Mouse (Mus musculus) heart, embryonic 13.5 days (tissue): ENCODE results near the gene Ddx19b. TPM values are rescaled to one million over a fixed set of nuclear protein-coding genes. Genes with fewer than 3 reads are reported as not detected.

Experiments
- ATAC-seq: fragments of 200-750 bp; cut with Nextera tagmentation; 2 replicates; pipeline ENCODE4 v1.8.0; 2017; ENCODE audit warnings: moderate TSS enrichment; ENCODE audit not compliant: insufficient number of reproducible peaks, low FRiP score, low TSS enrichment; ENCODE audit errors: extremely low read depth
- H3K27ac ChIP-seq: fragments of 300-500 bp; sonication (generic); replicated peaks from 2 replicates; pipeline ENCODE4 v1.5.1; 2015; ENCODE audit warnings: moderate library complexity, mild to moderate bottlenecking, inconsistent platforms
- H3K27me3 ChIP-seq: fragments of 300-500 bp; sonication (generic); replicated peaks from 2 replicates; pipeline ENCODE4 v1.6.1; 2015; ENCODE audit warnings: mild to moderate bottlenecking, inconsistent platforms
- H3K36me3 ChIP-seq: fragments of 300-500 bp; sonication (generic); 2 replicates; pipeline ENCODE4 v1.6.1; 2015; ENCODE audit warnings: mild to moderate bottlenecking, inconsistent platforms
- H3K4me1 ChIP-seq: fragments of 300-500 bp; sonication (generic); 2 replicates; pipeline ENCODE4 v1.6.1; 2015; ENCODE audit warnings: inconsistent platforms
- H3K4me2 ChIP-seq: fragments of 300-500 bp; sonication (generic); 2 replicates; pipeline ENCODE4 v1.6.1; 2015; ENCODE audit warnings: inconsistent platforms, mild to moderate bottlenecking, moderate library complexity
- H3K4me3 ChIP-seq: fragments of 300-500 bp; sonication (generic); 2 replicates; pipeline ENCODE4 v1.5.1; 2015; ENCODE audit warnings: moderate library complexity, mild to moderate bottlenecking, inconsistent platforms
- H3K9ac ChIP-seq: fragments of 300-500 bp; sonication (generic); 2 replicates; pipeline ENCODE4 v1.6.1; 2015; ENCODE audit warnings: inconsistent platforms, mild to moderate bottlenecking, moderate library complexity
- H3K9me3 ChIP-seq: fragments of 300-500 bp; sonication (generic); 2 replicates; pipeline ENCODE4 v1.6.1; 2016; ENCODE audit warnings: inconsistent platforms
- WGBS: fragments of 180-500 bp; shearing (Covaris S2); methylation state at CpG from one replicate; pipeline ENCODE4 v1.1.7; 2015; ENCODE audit warnings: mixed read lengths; 5-methylcytosine and 5-hydroxymethylcytosine counted together
- polyA plus RNA-seq: library from polyadenylated mRNA; unstranded; fragments of >200 nt; fragmentation: Nextera tagmentation; extraction: Ambion mirVana; gene quantifications from 2 replicates; pipeline ENCODE4 v1.2.1, GENCODE M21; 2015

The Ddx19b gene
- polyA plus RNA-seq, 1 experiment from 2014 or later = 3.6 TPM

DNA sequence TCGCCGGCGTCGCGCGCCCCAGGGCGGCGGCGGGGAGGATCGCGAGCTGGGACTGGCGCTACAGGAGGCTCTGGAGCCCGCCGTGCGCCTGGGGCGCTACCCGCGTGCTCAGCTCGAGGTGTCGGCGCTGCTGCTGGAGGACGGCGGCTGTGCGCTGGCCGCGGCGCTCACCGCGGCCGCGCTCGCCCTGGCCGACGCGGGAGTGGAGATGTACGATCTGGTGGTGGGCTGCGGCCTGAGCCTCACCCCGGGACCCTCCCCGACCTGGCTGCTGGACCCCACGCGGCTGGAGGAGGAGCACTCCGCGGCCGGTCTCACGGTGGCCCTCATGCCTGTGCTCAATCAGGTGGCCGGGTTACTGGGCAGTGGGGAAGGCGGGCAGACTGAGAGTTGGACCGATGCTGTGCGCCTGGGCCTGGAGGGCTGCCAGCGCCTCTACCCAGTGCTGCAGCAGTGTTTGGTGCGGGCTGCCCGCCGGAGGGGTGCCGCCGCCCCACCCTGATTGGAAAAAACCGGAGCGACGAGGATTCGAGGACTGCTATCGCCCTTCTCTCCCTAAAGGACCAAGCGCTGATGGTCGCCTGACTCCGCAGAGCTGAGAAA is 25.2 kb upstream of the Ddx19b start:
- peaks cover 38% of the 10 kb centered on the region for H3K4me1 ChIP-seq
- peak overlapping the region; percentile 99 for H3K4me2 ChIP-seq
- peaks cover 46% of the 10 kb centered on the region for H3K36me3 ChIP-seq
- no peaks in the 10 kb centered on the region for H3K27me3 ChIP-seq
- no peaks in the 10 kb centered on the region for H3K9me3 ChIP-seq
- H3K9ac ChIP-seq = peak overlapping the region; percentile 96
- H3K27ac ChIP-seq = peak overlapping the region; percentile 92
- peak overlapping the region; percentile 88 for H3K4me3 ChIP-seq
- under 1% methylated on average over 63 of the region's 63 CpGs for WGBS
- peak; percentile 49; the same call in 1 of the 2 replicates for ATAC-seq

DNA sequence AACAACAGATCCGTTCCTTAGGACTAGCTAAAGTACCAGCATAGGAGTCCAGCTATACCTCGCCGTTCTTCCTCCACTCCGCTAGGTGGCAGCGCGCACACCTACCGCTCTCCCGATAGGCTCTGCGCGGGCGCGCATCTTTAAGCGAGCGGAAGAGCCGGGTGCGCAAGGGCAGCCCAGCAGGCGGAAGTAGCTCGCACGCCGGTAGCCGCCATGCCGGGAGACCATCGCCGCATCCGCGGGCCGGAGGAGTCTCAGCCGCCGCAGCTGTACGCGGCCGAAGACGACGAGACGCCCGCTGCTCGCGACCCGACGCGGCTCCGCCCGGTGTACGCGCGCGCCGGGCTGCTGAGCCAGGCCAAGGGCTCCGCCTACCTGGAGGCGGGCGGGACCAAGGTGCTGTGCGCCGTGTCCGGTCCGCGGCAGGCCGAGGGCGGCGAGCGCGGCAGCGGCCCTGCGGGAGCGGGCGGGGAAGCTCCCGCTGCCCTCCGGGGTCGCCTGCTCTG is 24.7 kb upstream of the Ddx19b start, which contains the start of gene Exosc6:
TSS of gene Exosc6 (plus strand) at position 182 of the 506 bp plus-strand sequence.
- ATAC-seq = peak; percentile 85
- peaks cover 52% of the 10 kb centered on the region for H3K36me3 ChIP-seq
- under 1% methylated on average over 51 of the region's 68 CpGs for WGBS

DNA sequence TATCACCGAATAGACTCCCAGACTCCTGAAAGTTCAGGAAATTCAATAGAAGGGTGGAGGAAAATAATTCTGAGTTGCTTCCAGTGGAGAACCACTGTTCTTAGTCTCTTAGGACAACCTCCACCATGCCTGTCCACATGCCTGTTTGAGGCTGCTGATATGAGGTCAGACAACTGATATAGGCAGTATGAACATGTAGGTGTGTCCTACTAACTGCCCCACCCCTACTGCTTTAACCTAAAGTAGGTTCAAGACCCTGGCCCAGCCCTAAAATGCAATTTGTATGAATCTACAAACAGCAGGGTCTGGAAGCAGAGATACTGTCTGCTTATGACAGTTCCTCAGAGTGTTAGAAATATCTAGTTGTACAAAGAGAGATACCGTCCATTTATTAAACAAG is 24.1 kb upstream of the Ddx19b start:
- Histone ChIP-seq H3K9me3 (no peaks in the 10 kb centered on the region), H3K36me3 (peaks cover 57% of the 10 kb centered on the region), H3K9ac (no peak overlapping the region; the same call in 1 of the 2 replicates), H3K4me1 (peaks cover 26% of the 10 kb centered on the region), H3K27me3 (no peaks in the 10 kb centered on the region), H3K27ac (no peak overlapping the region), H3K4me2 (peak overlapping the region; percentile 99), H3K4me3 (peak overlapping the region; percentile 88)
- no peak for ATAC-seq
- WGBS = 59% methylated on average over 2 of the region's 2 CpGs

More for the DNA sequence above, 24.7 kb upstream of the Ddx19b start, which contains the start of gene Exosc6:
- Histone ChIP-seq H3K9me3 (no peaks in the 10 kb centered on the region), H3K4me1 (peaks cover 32% of the 10 kb centered on the region), H3K4me2 (peak within 1 kb of the TSS; percentile 99), H3K27ac (peak within 1 kb of the TSS; percentile 92), H3K4me3 (peak within 1 kb of the TSS; percentile 88), H3K9ac (peak within 1 kb of the TSS; percentile 96), H3K27me3 (no peaks in the 10 kb centered on the region)

DNA sequence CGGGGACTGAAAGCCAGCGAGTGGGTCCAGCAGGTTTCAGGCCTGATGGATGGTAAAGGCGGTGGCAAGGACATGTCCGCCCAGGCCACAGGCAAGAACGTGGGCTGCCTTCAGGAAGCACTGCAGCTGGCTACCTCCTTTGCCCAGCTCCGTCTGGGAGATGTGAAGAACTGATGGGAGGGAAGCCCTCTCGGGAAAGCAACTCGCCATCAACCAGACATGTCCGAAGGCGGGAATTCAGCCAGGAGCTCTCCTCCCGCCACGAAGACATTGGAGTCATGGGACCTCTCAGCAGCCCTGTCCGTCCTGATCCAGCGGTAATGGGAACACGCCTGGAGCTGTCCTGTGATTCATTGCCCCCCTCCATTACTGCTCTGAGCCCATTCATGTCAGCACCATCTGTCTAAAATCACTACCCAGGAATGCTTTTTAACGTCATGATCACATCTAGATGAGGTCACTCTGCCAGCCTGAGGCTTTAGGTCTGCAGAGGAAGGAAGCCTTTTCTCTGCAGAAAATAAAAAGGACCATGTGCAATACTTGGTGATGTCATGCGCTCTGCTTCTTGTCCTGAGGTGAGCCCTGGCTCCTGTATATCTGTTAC is 23.6 kb upstream of the Ddx19b start:
- Histone ChIP-seq H3K27me3 (no peaks in the 10 kb centered on the region), H3K36me3 (peaks cover 63% of the 10 kb centered on the region), H3K4me2 (no peak overlapping the region), H3K4me3 (no peak overlapping the region), H3K9me3 (no peaks in the 10 kb centered on the region), H3K9ac (no peak overlapping the region), H3K27ac (no peak overlapping the region), H3K4me1 (peaks cover 26% of the 10 kb centered on the region)
- no peak for ATAC-seq
- WGBS = 85% methylated on average over 17 of the region's 17 CpGs

DNA sequence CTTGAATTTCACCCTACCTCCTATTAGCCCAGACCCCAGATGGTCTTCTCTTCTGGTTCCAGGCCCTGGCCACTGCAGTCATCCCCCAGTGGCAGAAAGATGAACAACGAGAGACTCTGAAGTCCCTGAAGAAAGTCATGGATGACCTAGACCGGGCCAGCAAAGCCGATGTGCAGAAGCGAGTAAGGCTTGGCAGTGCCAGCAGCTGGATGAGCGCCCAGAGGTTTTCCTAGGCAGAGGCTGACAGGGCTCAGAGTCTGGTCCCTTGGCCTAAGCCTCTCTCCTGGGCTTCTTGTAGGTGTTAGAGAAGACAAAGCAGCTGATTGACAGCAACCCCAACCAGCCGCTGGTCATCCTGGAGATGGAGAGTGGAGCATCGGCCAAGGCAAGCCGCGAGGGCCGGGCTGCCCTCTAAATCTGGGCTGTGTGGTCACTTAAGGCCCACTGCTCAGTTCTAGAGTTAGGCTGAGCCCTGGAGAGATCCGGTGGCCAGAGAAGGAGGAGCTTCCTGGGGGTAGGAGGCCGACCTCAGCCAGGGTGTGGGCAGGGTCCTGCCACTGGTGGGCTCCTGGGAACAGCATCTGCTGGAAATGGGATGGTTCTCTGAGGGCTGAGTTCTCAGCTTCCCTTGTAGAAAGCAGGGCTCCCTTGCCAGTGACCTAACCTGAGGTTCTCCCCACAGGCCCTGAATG is 22.4 kb upstream of the Ddx19b start:
- Histone ChIP-seq H3K36me3 (peaks cover 74% of the 10 kb centered on the region), H3K9ac (no peak overlapping the region), H3K4me3 (no peak overlapping the region), H3K4me2 (no peak overlapping the region), H3K27me3 (no peaks in the 10 kb centered on the region), H3K4me1 (peaks cover 19% of the 10 kb centered on the region), H3K27ac (no peak overlapping the region), H3K9me3 (no peaks in the 10 kb centered on the region)
- ATAC-seq = no peak
- 95% methylated on average over 12 of the region's 12 CpGs for whole genome bisulfite sequencing

DNA sequence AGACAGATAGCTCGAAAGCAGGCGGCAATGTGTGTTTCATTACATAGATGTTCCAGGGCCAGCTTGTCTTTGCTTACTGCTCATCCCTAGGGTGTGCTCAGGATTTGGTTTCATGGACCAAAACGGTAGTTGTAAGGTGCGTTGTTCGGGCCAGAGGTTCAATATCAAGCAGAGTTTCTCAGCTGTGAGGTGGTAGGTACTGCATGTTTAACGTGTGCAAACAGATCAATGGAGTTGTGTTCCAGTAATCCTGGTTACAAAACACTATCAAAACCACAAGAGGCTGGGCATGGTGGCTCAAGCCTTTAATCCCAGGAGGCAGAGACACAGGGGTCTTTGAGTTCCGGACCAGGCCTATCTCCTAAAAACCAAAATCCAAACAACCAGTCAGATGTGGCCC is 17.6 kb upstream of the Ddx19b start:
- no peaks in the 10 kb centered on the region for H3K27me3 ChIP-seq
- no peak overlapping the region for H3K4me2 ChIP-seq
- no peaks in the 10 kb centered on the region for H3K4me1 ChIP-seq
- H3K9ac ChIP-seq = no peak overlapping the region
- no peak for ATAC-seq
- H3K9me3 ChIP-seq = no peaks in the 10 kb centered on the region
- no peak overlapping the region for H3K27ac ChIP-seq
- 94% methylated on average over 7 of the region's 7 CpGs for WGBS
- no peak overlapping the region for H3K4me3 ChIP-seq
- H3K36me3 ChIP-seq = peaks cover 100% of the 10 kb centered on the region

DNA sequence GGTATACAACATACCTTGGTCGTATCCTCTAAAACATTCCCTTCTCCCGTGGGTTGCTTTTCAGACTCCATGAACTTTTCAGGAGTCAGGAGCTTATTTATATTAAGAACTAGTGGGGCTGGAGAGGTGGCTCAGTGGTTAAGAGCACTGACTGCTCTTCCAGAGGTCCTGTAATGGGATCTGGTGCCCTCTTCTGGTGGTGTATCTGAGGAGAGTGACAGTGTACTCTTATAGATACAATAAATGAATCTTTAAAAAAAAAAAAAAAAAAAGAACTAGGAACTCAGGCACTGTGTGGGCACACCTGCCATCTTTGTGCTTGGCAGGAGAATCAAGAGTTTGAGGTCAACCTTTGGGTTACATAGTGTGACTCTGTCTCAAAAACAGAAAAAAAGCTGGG is 17.1 kb upstream of the Ddx19b start:
- H3K4me2 ChIP-seq = no peak overlapping the region
- H3K27me3 ChIP-seq = no peaks in the 10 kb centered on the region
- WGBS = 92% methylated on average over 2 of the region's 2 CpGs
- no peak for ATAC-seq
- H3K27ac ChIP-seq = no peak overlapping the region
- H3K4me1 ChIP-seq = no peaks in the 10 kb centered on the region
- peaks cover 100% of the 10 kb centered on the region for H3K36me3 ChIP-seq
- no peak overlapping the region for H3K4me3 ChIP-seq
- no peak overlapping the region for H3K9ac ChIP-seq
- H3K9me3 ChIP-seq = no peaks in the 10 kb centered on the region

DNA sequence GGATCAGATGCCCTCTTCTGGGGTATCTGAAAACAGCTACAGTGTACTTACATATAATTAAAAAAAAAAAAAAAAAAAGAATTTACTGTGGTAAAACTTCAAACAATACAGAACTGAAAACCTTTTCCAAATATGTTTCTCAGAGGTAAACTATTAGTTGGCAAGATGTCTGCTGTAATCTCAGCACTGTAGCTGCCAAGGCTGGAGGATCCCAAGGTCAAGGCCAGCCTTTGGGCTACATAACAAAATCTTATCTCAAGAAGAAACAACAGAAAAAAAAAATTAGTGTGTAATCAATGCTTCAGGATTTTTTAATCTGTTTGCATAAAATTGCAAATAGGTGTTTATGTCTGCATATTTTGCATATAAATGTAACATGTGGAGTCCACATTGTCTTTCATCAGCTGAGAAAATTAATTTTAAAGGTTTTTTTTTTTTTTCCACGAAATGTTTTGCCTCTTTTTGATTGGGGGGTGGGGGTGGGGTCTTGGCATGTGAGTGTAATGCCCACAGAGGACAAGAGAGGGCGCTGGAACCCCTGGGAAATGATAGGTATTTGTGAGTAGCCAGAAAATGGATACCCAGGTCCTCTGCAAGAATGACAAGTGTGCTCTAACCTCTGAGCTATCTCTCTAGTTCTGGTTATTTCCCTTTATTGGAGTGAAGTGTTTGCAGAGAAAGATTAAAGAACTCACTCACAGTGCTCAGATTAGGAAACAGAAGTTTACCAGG is 12.6 kb upstream of the Ddx19b start:
- Histone ChIP-seq H3K9ac (no peak overlapping the region), H3K4me1 (no peaks in the 10 kb centered on the region), H3K4me2 (no peak overlapping the region), H3K4me3 (no peak overlapping the region), H3K27ac (no peak overlapping the region), H3K27me3 (no peaks in the 10 kb centered on the region), H3K36me3 (peaks cover 99% of the 10 kb centered on the region), H3K9me3 (no peaks in the 10 kb centered on the region)
- 53% methylated on average over 2 of the region's 2 CpGs for WGBS
- ATAC-seq = no peak

DNA sequence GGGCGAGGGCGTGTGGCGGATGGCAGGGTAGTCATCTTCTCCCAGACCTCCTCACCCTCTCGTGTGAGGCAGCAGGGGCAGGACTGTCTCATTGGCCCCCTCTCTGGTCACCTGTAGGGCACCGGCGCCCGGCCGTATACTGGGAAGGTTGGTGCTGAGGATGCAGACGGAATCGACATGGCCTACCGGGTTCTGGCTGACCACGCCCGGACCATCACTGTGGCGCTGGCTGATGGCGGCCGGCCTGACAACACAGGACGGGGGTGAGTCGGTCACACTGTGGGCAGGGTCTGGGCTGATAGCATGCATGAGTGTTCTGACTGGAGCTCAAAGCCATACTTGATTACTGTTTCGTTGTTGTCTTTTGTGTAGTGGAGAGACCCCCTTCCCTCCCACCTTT is 11.0 kb upstream of the Ddx19b start:
- H3K9me3 ChIP-seq = no peaks in the 10 kb centered on the region
- peaks cover 99% of the 10 kb centered on the region for H3K36me3 ChIP-seq
- H3K27me3 ChIP-seq = no peaks in the 10 kb centered on the region
- no peak for ATAC-seq
- WGBS = 92% methylated on average over 19 of the region's 19 CpGs
- H3K9ac ChIP-seq = no peak overlapping the region
- H3K4me3 ChIP-seq = no peak overlapping the region
- H3K4me1 ChIP-seq = no peaks in the 10 kb centered on the region
- no peak overlapping the region for H3K27ac ChIP-seq
- H3K4me2 ChIP-seq = no peak overlapping the region

DNA sequence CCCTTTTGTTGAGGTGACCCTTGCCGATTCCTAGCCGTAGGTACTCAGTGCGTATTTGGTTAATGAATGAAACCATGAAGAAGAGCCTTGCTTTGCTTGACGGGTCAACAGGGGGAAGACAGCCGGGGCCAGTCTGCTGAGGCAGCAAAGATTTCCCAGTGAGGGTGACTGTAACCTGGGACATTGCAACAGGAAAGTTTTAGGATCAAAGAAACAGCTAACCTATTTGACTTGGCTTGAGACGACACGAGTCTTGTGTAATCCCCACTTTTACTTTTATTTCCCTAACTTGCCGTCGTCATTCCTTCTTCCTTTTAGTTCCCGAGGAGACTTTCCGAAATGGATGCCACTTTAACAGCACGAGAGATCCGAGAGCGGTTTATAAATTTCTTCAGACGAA is 5.0 kb upstream of the Ddx19b start:
- Histone ChIP-seq H3K4me2 (no peak overlapping the region), H3K36me3 (peaks cover 57% of the 10 kb centered on the region), H3K27me3 (peaks cover 6% of the 10 kb centered on the region), H3K27ac (no peak overlapping the region), H3K9ac (no peak overlapping the region), H3K4me1 (peaks cover 19% of the 10 kb centered on the region), H3K4me3 (no peak overlapping the region), H3K9me3 (no peaks in the 10 kb centered on the region)
- ATAC-seq = no peak
- 92% methylated on average over 15 of the region's 15 CpGs for whole genome bisulfite sequencing

DNA sequence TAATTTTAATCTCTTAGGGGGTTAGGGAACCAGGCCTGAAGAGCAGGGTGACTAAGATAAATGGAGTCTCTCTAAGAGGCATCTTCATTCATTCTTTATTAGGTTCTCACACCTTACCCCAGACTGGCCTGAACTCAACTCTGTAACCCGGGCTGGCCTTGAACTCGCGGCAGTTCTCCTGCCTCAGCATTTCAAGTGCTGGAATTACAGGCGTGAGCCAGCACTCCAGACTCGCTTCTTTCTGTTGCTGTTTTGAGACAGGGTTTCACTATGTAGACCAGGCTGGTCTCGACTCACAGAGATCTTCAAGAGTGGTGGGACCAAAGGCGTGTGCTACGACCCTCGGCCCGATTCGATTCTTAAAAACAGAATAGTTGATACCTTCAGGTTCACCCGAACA is 2.7 kb upstream of the Ddx19b start:
- peak overlapping the region; percentile 84 for H3K27ac ChIP-seq
- ATAC-seq = peak; percentile 4; the same call in 1 of the 2 replicates
- 16% methylated on average over 12 of the region's 12 CpGs for WGBS

More for the DNA sequence above, 2.7 kb upstream of the Ddx19b start:
- Histone ChIP-seq H3K27me3 (peaks cover 16% of the 10 kb centered on the region), H3K4me2 (peak overlapping the region; percentile 77), H3K9me3 (no peaks in the 10 kb centered on the region), H3K4me1 (peaks cover 19% of the 10 kb centered on the region), H3K4me3 (peak overlapping the region; percentile 79), H3K36me3 (peaks cover 35% of the 10 kb centered on the region), H3K9ac (peak overlapping the region; percentile 86)
